Mouse (Mus musculus) CH12.LX (cell line): Measurements from ENCODE around the gene Ntm. TPM values are rescaled to one million over a fixed set of nuclear protein-coding genes. Genes with fewer than 3 reads are reported as not detected.

Experiments
- DNase-seq: peaks from one replicate; pipeline ENCODE4 v3.0.0-alpha.2; 2013; ENCODE audit errors: extremely low read depth
- H3K27ac ChIP-seq: 2 replicates; pipeline ENCODE4 v1.5.1; 2012; ENCODE audit warnings: low read depth, mild to moderate bottlenecking, control low read depth, moderate library complexity; ENCODE audit not compliant: insufficient read depth
- H3K27me3 ChIP-seq: replicated peaks from 2 replicates; pipeline ENCODE3; 2012; ENCODE audit warnings: inconsistent platforms
- H3K36me3 ChIP-seq, 2 experiments: replicated peaks in 1 of 2; 2 replicates each; pipeline versions ENCODE3 to v1.6.1; 2012; ENCODE audit warnings: inconsistent platforms in 1 of 2, low read length in 1 of 2, mild to moderate bottlenecking in 1 of 2, mixed read lengths in 1 of 2, moderate library complexity in 1 of 2; ENCODE audit not compliant: control insufficient read depth in 1 of 2, insufficient read depth in 1 of 2
- H3K4me1 ChIP-seq, 2 experiments: 2 replicates each; pipeline ENCODE4 v1.6.1; 2012; ENCODE audit warnings: inconsistent platforms in 1 of 2, moderate library complexity in 1 of 2; ENCODE audit not compliant: insufficient read depth in 2 of 2, control insufficient read depth in 1 of 2
- H3K4me2 ChIP-seq: 2 replicates; pipeline ENCODE4 v1.6.1; 2012; ENCODE audit warnings: low read depth, mild to moderate bottlenecking, control low read depth; ENCODE audit not compliant: poor library complexity, insufficient read depth, severe bottlenecking
- H3K4me3 ChIP-seq, 3 experiments: fragments of 150-350 bp in 1 of 3; sonication (generic) in 1 of 3; replicated peaks in 1 of 3; 2 replicates each; pipeline versions ENCODE3 to v1.5.1; 2011 to 2012; ENCODE audit warnings: low read depth in 2 of 3, low read length in 2 of 3, mild to moderate bottlenecking in 2 of 3, moderate library complexity in 2 of 3, control low read depth in 1 of 3, improper control_type of control experiment in 1 of 3, inconsistent platforms in 1 of 3, mixed read lengths in 1 of 3; ENCODE audit not compliant: poor library complexity in 1 of 3
- H3K79me2 ChIP-seq: replicated peaks from 2 replicates; pipeline ENCODE4 v1.6.1; 2012; ENCODE audit warnings: mild to moderate bottlenecking, moderate library complexity; ENCODE audit not compliant: control insufficient read depth, poor library complexity, insufficient read depth, severe bottlenecking; ENCODE audit errors: extremely low read depth
- H3K9ac ChIP-seq: 2 replicates; pipeline ENCODE4 v1.6.1; 2012; ENCODE audit warnings: low read depth, mild to moderate bottlenecking, control low read depth, moderate library complexity; ENCODE audit not compliant: insufficient read depth
- H3K9me3 ChIP-seq: replicated peaks from 2 replicates; pipeline ENCODE3; 2012; ENCODE audit warnings: low read length, inconsistent platforms, mixed read lengths
- BHLHE40 ChIP-seq: IDR thresholded peaks from 2 replicates; pipeline ENCODE4 v1.6.1; 2011; ENCODE audit warnings: mild to moderate bottlenecking, low read depth, low read length, improper control_type of control experiment
- CTCF ChIP-seq, 2 experiments: IDR thresholded peaks in 1 of 2; conservative IDR thresholded peaks in 1 of 2; 2 replicates each; pipeline ENCODE4 v1.5.1; 2011 to 2012; ENCODE audit warnings: low read depth in 2 of 2, low read length in 2 of 2, improper control_type of control experiment in 1 of 2, inconsistent platforms in 1 of 2, mild to moderate bottlenecking in 1 of 2, moderate library complexity in 1 of 2
- ELF1 ChIP-seq: IDR thresholded peaks from 2 replicates; pipeline ENCODE4 v1.6.1; 2014; ENCODE audit warnings: low read depth, mild to moderate bottlenecking, inconsistent platforms, low read length, improper control_type of control experiment
- EP300 ChIP-seq: IDR thresholded peaks from 2 replicates; pipeline ENCODE4 v1.6.1; 2011; ENCODE audit warnings: low read length, improper control_type of control experiment
- ETS1 ChIP-seq: conservative IDR thresholded peaks from 2 replicates; pipeline ENCODE4 v1.6.1; 2012; ENCODE audit warnings: low read depth, mild to moderate bottlenecking, inconsistent platforms, low read length, improper control_type of control experiment, moderate library complexity
- GABPA ChIP-seq: IDR thresholded peaks from 2 replicates; pipeline ENCODE4 v1.6.1; 2012; ENCODE audit warnings: low read depth, low read length, improper control_type of control experiment, inconsistent platforms; ENCODE audit not compliant: insufficient replicate concordance
- IRF4 ChIP-seq: IDR thresholded peaks from 2 replicates; pipeline ENCODE4 v1.6.1; 2014; ENCODE audit warnings: low read depth, mild to moderate bottlenecking, inconsistent platforms, low read length, improper control_type of control experiment
- JUN ChIP-seq: IDR thresholded peaks from 2 replicates; pipeline ENCODE4 v1.6.1; 2011; ENCODE audit warnings: low read depth, mild to moderate bottlenecking, low read length, improper control_type of control experiment, moderate library complexity; ENCODE audit not compliant: insufficient read depth
- JUND ChIP-seq: conservative IDR thresholded peaks from 2 replicates; pipeline ENCODE4 v1.6.1; 2011; ENCODE audit warnings: low read depth, low read length, improper control_type of control experiment
- MAFK ChIP-seq: IDR thresholded peaks from 2 replicates; pipeline ENCODE4 v1.6.1; 2011; ENCODE audit warnings: low read length, improper control_type of control experiment; ENCODE audit not compliant: insufficient replicate concordance
- MEF2A ChIP-seq: IDR thresholded peaks from 2 replicates; pipeline ENCODE4 v1.6.1; 2014; ENCODE audit warnings: low read depth, mild to moderate bottlenecking, inconsistent platforms, low read length, improper control_type of control experiment, borderline replicate concordance
- MXI1 ChIP-seq: IDR thresholded peaks from 2 replicates; pipeline ENCODE4 v1.6.1; 2011; ENCODE audit warnings: mild to moderate bottlenecking, low read depth, low read length, improper control_type of control experiment
- PAX5 ChIP-seq: IDR thresholded peaks from 2 replicates; pipeline ENCODE4 v1.6.1; 2012; ENCODE audit warnings: low read length, inconsistent platforms, mixed read lengths
- POLR2A ChIP-seq: IDR thresholded peaks from 2 replicates; pipeline ENCODE4 v1.6.1; 2011; ENCODE audit warnings: low read depth, mild to moderate bottlenecking, improper control_type of control experiment, low read length
- POLR2AphosphoS2 ChIP-seq: IDR thresholded peaks from 2 replicates; pipeline ENCODE4 v1.6.1; 2011; ENCODE audit warnings: low read depth, low read length, improper control_type of control experiment
- RAD21 ChIP-seq: IDR thresholded peaks from 2 replicates; pipeline ENCODE4 v1.6.1; 2011; ENCODE audit warnings: low read depth, mild to moderate bottlenecking, low read length, improper control_type of control experiment, moderate library complexity
- SIN3A ChIP-seq: IDR thresholded peaks from 2 replicates; pipeline ENCODE4 v1.6.1; 2012; ENCODE audit warnings: low read length, improper control_type of control experiment, inconsistent platforms
- UBTF ChIP-seq: IDR thresholded peaks from 2 replicates; pipeline ENCODE4 v1.6.1; 2012; ENCODE audit warnings: low read depth, mild to moderate bottlenecking, inconsistent platforms, low read length, improper control_type of control experiment, moderate library complexity
- USF2 ChIP-seq: conservative IDR thresholded peaks from 2 replicates; pipeline ENCODE4 v1.6.1; 2011; ENCODE audit warnings: low read depth, low read length, improper control_type of control experiment
- ZMIZ1 ChIP-seq: IDR thresholded peaks from 2 replicates; pipeline ENCODE4 v1.6.1; 2012; ENCODE audit warnings: low read depth, mild to moderate bottlenecking, inconsistent platforms, low read length, improper control_type of control experiment
- dilution Hi-C: fragments of 300-500 bp; cut with MboI; formaldehyde crosslinking; loops from 2 replicates; pipeline ENCODE4 v1.14.3; 2020; ENCODE audit warnings: low sequenced_read_pairs; ENCODE audit not compliant: extremely low pct_unique_long_range_greater_than_20kb, extremely low pct_ligation_motif_present
- in situ Hi-C: fragments of 300-500 bp; cut with MboI; formaldehyde crosslinking; loops from 3 replicates; pipeline ENCODE4 v1.14.3; 2019; ENCODE audit warnings: low sequenced_read_pairs, low pct_ligation_motif_present, low pct_unique_long_range_greater_than_20kb, mixed read lengths
- polyA plus RNA-seq: library from polyadenylated mRNA; unstranded; fragments of >175 nt; gene quantifications from 2 replicates; pipeline ENCODE4 v1.2.1, GENCODE M21; 2012; ENCODE audit warnings: low read depth; ENCODE audit not compliant: insufficient read length
- total RNA-seq, 2 experiments: library from RNA; depleted of rRNA; stranded (reverse); fragments of 300-350 nt in 1 of 2; fragments of >200 nt in 1 of 2; gene quantifications; 2 replicates each; pipeline ENCODE4 v1.2.3; 2012 to 2014

Gene Ntm
- total and polyA plus RNA-seq, 3 experiments, result not detected

GRCm38 (mm10) chr9:29433910-29434309 lies 529.0 kb downstream of the Ntm start:
- no peaks in the 10 kb centered on the region for H3K4me1 ChIP-seq
- no peak overlapping the region for H3K9ac ChIP-seq
- no peaks in the 10 kb centered on the region for H3K27me3 ChIP-seq
- no peak overlapping the region for H3K27ac ChIP-seq
- TF ChIP-seq ZMIZ1 (no peak), USF2 (no peak), IRF4 (no peak), ETS1 (no peak), ELF1 (no peak), JUN (no peak), BHLHE40 (no peak), RAD21 (no peak), POLR2AphosphoS2 (no peak), GABPA (no peak), POLR2A (no peak), PAX5 (no peak)
- no peak for DNase-seq
- in situ Hi-C loops (no loop called here), dilution Hi-C loops (no loop called here)
- no peak overlapping the region for H3K4me2 ChIP-seq
- H3K36me3 ChIP-seq, result no peaks in the 10 kb centered on the region
- no peaks in the 10 kb centered on the region for H3K79me2 ChIP-seq
- H3K9me3 ChIP-seq, result peaks cover 86% of the 10 kb centered on the region
- H3K4me3 ChIP-seq, result no peak overlapping the region

- no peak overlapping the region for H3K27ac ChIP-seq
- H3K4me2 ChIP-seq, result no peak overlapping the region
- dilution Hi-C loops, result no loop called here
- no peaks in the 10 kb centered on the region for H3K36me3 ChIP-seq
- H3K27me3 ChIP-seq, result no peaks in the 10 kb centered on the region
- H3K9ac ChIP-seq, result no peak overlapping the region
- in situ Hi-C loops, result no loop called here
- peaks cover 85% of the 10 kb centered on the region for H3K9me3 ChIP-seq
- TF ChIP-seq MEF2A (no peak), MXI1 (no peak), CTCF (conservative IDR thresholded peaks at IDR 0.05 in 1 of 2, IDR thresholded peaks at IDR 0.05 in 1 of 2; ENCODE audit: low read depth in 2 of 2, low read length in 2 of 2) (no peak), SIN3A (no peak), MAFK (no peak), JUND (no peak), UBTF (no peak), EP300 (no peak), ETS1 (no peak), IRF4 (no peak)
- no peak for DNase-seq
- H3K4me1 ChIP-seq, result no peaks in the 10 kb centered on the region
- no peaks in the 10 kb centered on the region for H3K79me2 ChIP-seq
- no peak overlapping the region for H3K4me3 ChIP-seq
Measured at GRCm38 (mm10) chr9:29433156-29433555, 529.8 kb downstream of the Ntm start.
